Mouse (Mus musculus) heart, postnatal 0 days (tissue): ENCODE data around the gene Ctsq. TPM values are rescaled to one million over a fixed set of nuclear protein-coding genes. Genes with fewer than 3 reads are reported as not detected.

ENCODE experiments used
- polyA plus RNA-seq: library from polyadenylated mRNA; unstranded; fragments of >200 nt; fragmentation: Nextera tagmentation; extraction: Ambion mirVana; gene quantifications from 2 replicates; pipeline ENCODE4 v1.2.1, GENCODE M21; 2015
- total RNA-seq: library from RNA; depleted of rRNA; stranded (reverse); fragments of >200 nt; gene quantifications from 2 replicates; pipeline ENCODE4 v1.2.3, GENCODE M21; 2014; ENCODE audit warnings: low replicate concordance; rRNA removed

The Ctsq gene
- total and polyA plus RNA-seq, 2 experiments from 2014 or later, result not detected

Other genes with a start within 250 kb of the Ctsq start
- gene Ctsll3, start 237.8 kb downstream of the Ctsq start, total RNA-seq, result not detected in 2 replicates
- gene Ctsll3, start 237.8 kb downstream of the Ctsq start, polyA plus RNA-seq, result not detected in 2 replicates
- gene 4930486L24Rik, start 176.2 kb downstream of the Ctsq start, total RNA-seq, result 0.08 TPM in 1 of 2 replicates, not detected in the other
- gene 4930486L24Rik, start 176.2 kb downstream of the Ctsq start, polyA plus RNA-seq, result not detected in 2 replicates
- gene Gm49392, start 143.7 kb downstream of the Ctsq start, total RNA-seq, result not detected in 2 replicates
- gene Gm49392, start 143.7 kb downstream of the Ctsq start, polyA plus RNA-seq, result 0.64 and 0.69 TPM in 2 replicates
- gene Ctla2b, start 143.2 kb downstream of the Ctsq start, total RNA-seq, result 1.1 and 3.7 TPM in 2 replicates
- gene Ctla2b, start 143.2 kb downstream of the Ctsq start, polyA plus RNA-seq, result 4.5 and 6.6 TPM in 2 replicates
- gene Tpbpb, start 135.8 kb downstream of the Ctsq start, total RNA-seq, result not detected in 2 replicates
- gene Tpbpb, start 135.8 kb downstream of the Ctsq start, polyA plus RNA-seq, result not detected in 2 replicates
- gene Gm49393, start 105.0 kb downstream of the Ctsq start, total RNA-seq, result not detected in 2 replicates
- 0.56 TPM in 1 of 2 replicates, not detected in the other for gene Gm49393, start 105.0 kb downstream of the Ctsq start, polyA plus RNA-seq
- gene Gm49391, start 104.1 kb downstream of the Ctsq start, total RNA-seq, result 1.1 and 9.0 TPM in 2 replicates
- 4.1 and 4.6 TPM in 2 replicates for gene Gm49391, start 104.1 kb downstream of the Ctsq start, polyA plus RNA-seq
- 12.0 and 32.0 TPM in 2 replicates for gene Ctla2a, start 104.0 kb downstream of the Ctsq start, total RNA-seq
- 103 and 110 TPM in 2 replicates for gene Ctla2a, start 104.0 kb downstream of the Ctsq start, polyA plus RNA-seq
- not detected in 2 replicates for gene Tpbpa, start 98.6 kb downstream of the Ctsq start, total RNA-seq
- gene Tpbpa, start 98.6 kb downstream of the Ctsq start, polyA plus RNA-seq, result not detected in 2 replicates
- not detected in 2 replicates for gene Ctsj, start 34.7 kb downstream of the Ctsq start, total RNA-seq
- gene Ctsj, start 34.7 kb downstream of the Ctsq start, polyA plus RNA-seq, result not detected in 2 replicates
- gene Ctsr, start 123.6 kb upstream of the Ctsq start, total RNA-seq, result not detected in 2 replicates
- not detected in 2 replicates for gene Ctsr, start 123.6 kb upstream of the Ctsq start, polyA plus RNA-seq
- gene Cts6, start 162.8 kb upstream of the Ctsq start, total RNA-seq, result not detected in 2 replicates
- gene Cts6, start 162.8 kb upstream of the Ctsq start, polyA plus RNA-seq, result not detected in 2 replicates
- gene Cts8, start 214.7 kb upstream of the Ctsq start, total RNA-seq, result not detected in 2 replicates
- not detected in 2 replicates for gene Cts8, start 214.7 kb upstream of the Ctsq start, polyA plus RNA-seq
- not detected in 2 replicates for gene Gm49398, start 248.2 kb upstream of the Ctsq start, total RNA-seq
- gene Gm49398, start 248.2 kb upstream of the Ctsq start, polyA plus RNA-seq, result not detected in 2 replicates